Mouse (Mus musculus) brain, embryonic 14.5 days (tissue): ENCODE results near the gene Sumf1. TPM values are rescaled to one million over a fixed set of nuclear protein-coding genes. Genes with fewer than 3 reads are reported as not detected.

Experiments
- DNase-seq: peaks from one replicate; pipeline ENCODE4 v3.0.0-alpha.2; 2011; ENCODE audit warnings: low read depth
- CTCF ChIP-seq: fragments of 200-500 bp; IDR thresholded peaks from 2 replicates; pipeline ENCODE4 v1.5.1; 2012; ENCODE audit warnings: inconsistent platforms, mild to moderate bottlenecking, moderate library complexity, borderline replicate concordance; ENCODE audit not compliant: insufficient read depth, insufficient read length; ENCODE audit errors: extremely low read depth
- POLR2A ChIP-seq: fragments of 200-500 bp; IDR thresholded peaks from 2 replicates; pipeline ENCODE4 v1.6.1; 2012; ENCODE audit warnings: mild to moderate bottlenecking, inconsistent platforms, borderline replicate concordance; ENCODE audit not compliant: poor library complexity, insufficient read depth, insufficient read length, severe bottlenecking; ENCODE audit errors: extremely low read depth
- polyA plus RNA-seq: library from polyadenylated mRNA; depleted of rRNA; stranded (reverse); fragments of >200 nt; gene quantifications from 2 replicates; pipeline ENCODE4 v1.2.3, GENCODE M21; 2012

Gene Sumf1
- polyA plus RNA-seq, 1 experiment, result 9.8 TPM

GRCm38 (mm10) chr6:108152661-108153269, 32.6 kb downstream of the Sumf1 start:
- DNase-seq, result no peak
- TF ChIP-seq CTCF, result no peak

DNA sequence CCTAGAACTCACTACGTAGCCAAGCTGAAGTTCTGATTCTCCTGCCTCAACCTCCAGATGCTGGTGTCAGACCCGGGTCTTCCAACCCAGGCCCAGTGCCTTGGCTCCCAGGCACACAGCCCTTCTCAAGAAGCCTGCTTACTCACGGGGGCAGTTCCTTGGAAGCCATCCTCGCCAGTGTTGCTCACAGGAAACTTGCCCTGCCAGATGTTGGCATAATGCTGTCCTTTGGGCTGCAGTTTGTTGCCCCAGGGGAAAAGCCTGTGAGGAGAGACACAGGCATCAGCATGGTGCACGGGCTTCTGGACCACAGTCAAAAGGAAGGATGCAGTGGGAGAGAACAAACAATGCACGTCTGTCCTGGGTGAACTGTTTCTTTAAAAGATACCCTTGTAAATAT, 33.3 kb downstream of the Sumf1 start:
- TF ChIP-seq POLR2A, result no peak
- TF ChIP-seq CTCF, result no peak
- DNase-seq, result no peak

DNA sequence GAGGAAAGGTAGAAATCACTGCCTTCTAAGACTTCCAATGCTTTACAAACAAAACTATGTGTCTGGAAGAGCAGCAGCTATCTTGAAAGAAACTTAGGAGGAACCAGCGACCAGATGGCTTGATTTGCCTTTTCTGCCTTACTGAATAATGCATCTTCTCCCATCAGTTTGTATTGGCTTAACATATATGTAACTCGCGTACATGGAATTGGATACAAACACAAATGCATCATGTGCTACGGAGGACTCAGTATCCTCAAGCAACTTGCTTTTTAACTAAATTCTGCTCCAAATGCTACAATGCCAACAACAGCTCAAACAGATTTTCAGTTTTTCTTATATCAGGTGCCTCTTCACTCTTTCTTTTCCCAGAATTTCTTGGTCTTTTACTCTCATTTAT, 36.1 kb downstream of the Sumf1 start:
- TF ChIP-seq POLR2A (no peak), CTCF (no peak)
- DNase-seq, result peak; percentile 41

DNA sequence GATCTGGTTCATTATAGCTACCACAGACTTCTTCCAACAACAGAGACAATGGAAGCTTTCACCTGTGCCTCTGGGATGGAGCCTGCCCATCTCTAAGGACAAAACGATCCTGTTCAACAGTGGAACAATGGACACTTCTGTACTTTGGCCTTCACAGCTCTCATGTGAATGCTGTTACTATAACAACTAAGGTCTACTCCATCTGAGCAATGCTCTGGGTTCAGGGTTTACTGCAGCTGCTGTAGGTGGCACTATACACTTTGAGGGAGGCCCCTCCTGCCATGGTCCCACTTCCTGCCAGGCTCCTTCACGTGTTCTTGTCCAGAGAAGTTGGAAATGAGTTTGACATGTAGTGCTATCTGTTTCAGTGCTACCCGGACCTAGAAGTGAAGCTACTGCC, 36.9 kb downstream of the Sumf1 start:
- TF ChIP-seq CTCF (no peak), POLR2A (no peak)
- DNase-seq, result no peak

GRCm38 (mm10) chr6:108146637-108147036, 38.7 kb downstream of the Sumf1 start:
- no peak for DNase-seq
- TF ChIP-seq POLR2A, result no peak
- TF ChIP-seq CTCF, result no peak

GRCm38 (mm10) chr6:108145941-108146588, 39.3 kb downstream of the Sumf1 start:
- TF ChIP-seq POLR2A (no peak), CTCF (no peak)
- DNase-seq, result peak; percentile 94

DNA sequence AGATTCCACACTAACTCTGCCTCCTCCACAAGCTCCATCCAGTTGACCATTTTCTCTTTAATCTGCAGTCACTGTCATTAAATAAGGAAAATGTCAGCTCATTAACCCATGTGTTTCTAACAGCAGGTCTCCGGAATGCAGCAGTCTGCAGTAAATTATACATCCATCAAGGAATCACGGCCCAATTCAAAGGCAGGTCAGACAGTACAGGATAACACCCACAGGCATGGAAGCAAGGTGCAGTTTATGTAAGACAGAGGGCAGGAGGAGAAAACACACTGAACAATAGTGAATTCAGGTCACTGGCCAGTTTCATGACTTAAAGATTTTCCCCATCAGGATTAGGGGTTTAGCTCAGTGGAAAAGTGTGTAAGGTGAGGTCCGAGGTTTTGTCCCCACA, 40.1 kb downstream of the Sumf1 start:
- TF ChIP-seq POLR2A (no peak), CTCF (no peak)
- peak; percentile 35 for DNase-seq

DNA sequence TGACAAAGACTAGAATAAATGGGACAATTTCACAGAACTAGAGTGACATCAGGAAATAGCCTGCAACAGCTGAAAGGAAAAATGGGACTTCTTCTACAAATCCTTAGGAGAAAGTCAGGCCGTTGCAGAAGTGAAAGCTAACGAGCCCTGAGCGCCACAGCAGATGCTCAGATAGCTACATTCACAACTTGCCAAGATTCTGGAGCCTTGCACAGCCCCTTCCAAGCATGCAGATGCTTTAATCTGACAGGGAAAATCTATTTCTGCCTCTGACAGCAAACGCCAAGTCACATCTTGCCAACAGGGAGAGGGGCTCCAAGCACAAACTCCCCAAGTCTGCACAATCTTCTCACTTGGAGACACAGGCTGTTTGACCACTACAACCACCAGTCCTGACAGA, 42.6 kb downstream of the Sumf1 start:
- DNase-seq, result peak; percentile 81
- TF ChIP-seq CTCF (no peak), POLR2A (no peak)

- no peak for DNase-seq
- TF ChIP-seq POLR2A, result no peak
- no peak for TF ChIP-seq CTCF
These were observed 44.5 kb downstream of the Sumf1 start for GRCm38 (mm10) chr6:108140722-108141490.

DNA sequence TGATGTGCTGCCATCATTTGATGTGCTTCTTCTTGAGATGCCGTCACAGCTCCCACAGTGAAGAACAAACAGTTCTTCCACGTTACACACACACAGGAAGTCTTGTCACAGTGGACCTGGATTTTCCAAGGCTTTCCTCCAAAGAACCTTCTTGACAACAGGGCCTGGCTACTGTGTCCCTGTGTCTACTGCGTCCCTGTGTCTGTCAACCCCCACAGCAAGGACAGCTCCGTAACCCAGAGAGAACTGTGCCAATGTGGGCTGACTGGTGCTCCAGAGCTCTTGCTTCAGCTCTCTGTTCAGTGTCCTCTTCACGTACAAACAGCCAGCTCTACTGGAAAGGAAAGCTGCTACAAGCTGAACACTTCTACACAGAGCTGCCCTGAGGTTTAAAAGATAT, 48.4 kb downstream of the Sumf1 start:
- no peak for DNase-seq
- TF ChIP-seq CTCF, result no peak
- no peak for TF ChIP-seq POLR2A

GRCm38 (mm10) chr6:108136286-108136685, 49.1 kb downstream of the Sumf1 start:
- no peak for DNase-seq
- TF ChIP-seq CTCF (no peak), POLR2A (no peak)
